Mouse (Mus musculus) kidney, postnatal 36 days (tissue): Measurements from ENCODE around the gene Celf2.
"Not testable (repeated sequence)": the region's sequence is repeated elsewhere in the genome, so short reads cannot be mapped to it uniquely, and the experiment has no call there.

Experiments
- DNase-seq, 2 experiments: peaks; one replicate each; pipeline ENCODE4 v3.0.0; 2021 to 2022; ENCODE audit warnings: mixed read lengths in 2 of 2

The Celf2 gene

GRCm38 (mm10) chr2:7509463-7509862 lies at the start of gene Celf2:
TSS of gene Celf2 (minus strand) at chr2:7509563.
- DNase-seq = not testable (repeated sequence)

- no peak for DNase-seq
Observed at GRCm38 (mm10) chr2:7555144-7555892, 46.0 kb upstream of the Celf2 start.

- DNase-seq = no peak
Observed at GRCm38 (mm10) chr2:7554601-7555000, 45.2 kb upstream of the Celf2 start.

GRCm38 (mm10) chr2:7552887-7553286 lies 43.5 kb upstream of the Celf2 start:
- peak; percentile 77 to 82 for DNase-seq

- DNase-seq = no peak
Observed at GRCm38 (mm10) chr2:7548886-7549285, 39.5 kb upstream of the Celf2 start.

GRCm38 (mm10) chr2:7534615-7535204 lies 25.3 kb upstream of the Celf2 start:
- no peak for DNase-seq

GRCm38 (mm10) chr2:7534195-7534594 lies 24.8 kb upstream of the Celf2 start:
- DNase-seq = no peak

- DNase-seq = no peak
Observed at GRCm38 (mm10) chr2:7531185-7531960, 22.0 kb upstream of the Celf2 start.

- no peak for DNase-seq
Observed at GRCm38 (mm10) chr2:7530461-7531184, 21.3 kb upstream of the Celf2 start.

GRCm38 (mm10) chr2:7529637-7530036 lies 20.3 kb upstream of the Celf2 start:
- DNase-seq = no peak

GRCm38 (mm10) chr2:7526696-7527095 lies 17.3 kb upstream of the Celf2 start:
- no peak for DNase-seq

GRCm38 (mm10) chr2:7519473-7519872 lies 10.1 kb upstream of the Celf2 start:
- no peak for DNase-seq

GRCm38 (mm10) chr2:7493420-7493819 lies 15.9 kb downstream of the Celf2 start:
- DNase-seq = no peak

- DNase-seq = no peak
Observed at GRCm38 (mm10) chr2:7484974-7485373, 24.4 kb downstream of the Celf2 start.

GRCm38 (mm10) chr2:7482062-7482461 lies 27.3 kb downstream of the Celf2 start:
- DNase-seq = no peak

GRCm38 (mm10) chr2:7460329-7461056 lies 48.9 kb downstream of the Celf2 start:
- no peak for DNase-seq

- no peak for DNase-seq
Observed at GRCm38 (mm10) chr2:7438721-7439282, 70.6 kb downstream of the Celf2 start.

GRCm38 (mm10) chr2:7426481-7426880 lies 82.9 kb downstream of the Celf2 start:
- DNase-seq = no peak

GRCm38 (mm10) chr2:7400530-7400929 lies 108.8 kb downstream of the Celf2 start:
- no peak for DNase-seq

- no peak for DNase-seq
Observed at GRCm38 (mm10) chr2:7395935-7396334, 113.4 kb downstream of the Celf2 start.

GRCm38 (mm10) chr2:7395473-7395872 lies 113.9 kb downstream of the Celf2 start:
- DNase-seq = no peak

- DNase-seq = no peak
Observed at GRCm38 (mm10) chr2:7392500-7392899, 116.9 kb downstream of the Celf2 start.
